Mouse (Mus musculus) heart, adult 2 months (tissue): ENCODE data around the gene Csnk1e.

Source experiments
- CTCF ChIP-seq: fragments of 200-600 bp; IDR thresholded peaks from 2 replicates; pipeline ENCODE4 v1.8.1; 2022; ENCODE audit warnings: antibody characterized with exemption, mild to moderate bottlenecking, moderate library complexity
- EP300 ChIP-seq: fragments of 200-500 bp; IDR thresholded peaks from 2 replicates; pipeline ENCODE4 v1.6.1; 2011; ENCODE audit warnings: low read depth, low read length, control low read depth; ENCODE audit not compliant: insufficient read depth
- POLR2A ChIP-seq: fragments of 200-500 bp; IDR thresholded peaks from 2 replicates; pipeline ENCODE4 v1.6.1; 2011; ENCODE audit warnings: mild to moderate bottlenecking, low read depth, low read length, control low read depth; ENCODE audit not compliant: insufficient read depth

DNA sequence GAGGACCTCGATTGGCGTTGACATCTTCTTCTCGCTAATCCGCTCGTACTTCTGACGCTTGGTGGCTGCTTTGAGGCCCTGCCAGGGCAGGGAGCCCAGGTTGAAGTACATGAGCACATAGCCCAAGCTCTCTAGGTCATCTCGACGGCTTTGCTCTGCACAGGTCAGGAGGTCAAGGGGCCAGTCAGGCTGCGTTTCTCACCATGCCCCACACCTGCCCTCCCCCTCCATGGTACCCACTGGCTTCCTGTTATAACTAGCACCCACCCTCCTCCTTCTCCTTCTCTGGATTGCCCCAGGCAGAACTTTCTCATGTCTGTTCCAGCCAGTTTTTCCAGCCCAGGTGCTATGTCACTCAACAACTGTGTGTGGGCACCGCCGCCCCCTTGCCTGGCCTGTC is 29.9 kb downstream of the Csnk1e start:
- TF ChIP-seq CTCF (no peak), EP300 (no peak), POLR2A (no peak)
